Mouse (Mus musculus): ENCODE data around the gene Utrn.
A peak's percentile ranks its signal among the peaks of the same experiment; 100 is the strongest.
"Not testable (repeated sequence)": the region's sequence is repeated elsewhere in the genome, so short reads cannot be mapped to it uniquely, and the experiment has no call there.

The Utrn gene

GRCm38 (mm10) chr10:12690601-12691000 lies 178.6 kb downstream of the Utrn start:
- no peak for DNase-seq (ENCODE audit: low spot score)

GRCm38 (mm10) chr10:12685683-12686082 lies 183.5 kb downstream of the Utrn start:
- no peak for DNase-seq (ENCODE audit: low spot score)

GRCm38 (mm10) chr10:12684018-12684417 lies 185.1 kb downstream of the Utrn start:
- no peak for DNase-seq (ENCODE audit: low spot score)

GRCm38 (mm10) chr10:12673309-12673708 lies 195.9 kb downstream of the Utrn start:
- DNase-seq (ENCODE audit: low spot score): no peak

- DNase-seq (ENCODE audit: low spot score): no peak
Observed at GRCm38 (mm10) chr10:12671608-12672007, 197.6 kb downstream of the Utrn start.

GRCm38 (mm10) chr10:12662035-12662434 lies 207.1 kb downstream of the Utrn start:
- no peak for DNase-seq (ENCODE audit: low spot score)

GRCm38 (mm10) chr10:12658023-12658744 lies 211.0 kb downstream of the Utrn start:
- no peak for DNase-seq (ENCODE audit: low spot score)

- peak; percentile 11 for DNase-seq (ENCODE audit: low spot score)
Observed at GRCm38 (mm10) chr10:12652988-12653387, 216.2 kb downstream of the Utrn start.

- DNase-seq (ENCODE audit: low spot score): no peak
Observed at GRCm38 (mm10) chr10:12646119-12646518, 223.0 kb downstream of the Utrn start.

- no peak for DNase-seq (ENCODE audit: low spot score)
Observed at GRCm38 (mm10) chr10:12643336-12643735, 225.8 kb downstream of the Utrn start.

GRCm38 (mm10) chr10:12639638-12640037 lies 229.5 kb downstream of the Utrn start:
- no peak for DNase-seq (ENCODE audit: low spot score)

- DNase-seq (ENCODE audit: low spot score): peak; percentile 15
Observed at GRCm38 (mm10) chr10:12633965-12634364, 235.2 kb downstream of the Utrn start.

GRCm38 (mm10) chr10:12630933-12631332 lies 238.2 kb downstream of the Utrn start:
- no peak for DNase-seq (ENCODE audit: low spot score)

- no peak for DNase-seq (ENCODE audit: low spot score)
Observed at GRCm38 (mm10) chr10:12618397-12618796, 250.8 kb downstream of the Utrn start.

- no peak for DNase-seq (ENCODE audit: low spot score)
Observed at GRCm38 (mm10) chr10:12615723-12616122, 253.4 kb downstream of the Utrn start.

GRCm38 (mm10) chr10:12614465-12615199 lies 254.5 kb downstream of the Utrn start:
- DNase-seq (ENCODE audit: low spot score): peak; percentile 20

- DNase-seq (ENCODE audit: low spot score): peak; percentile 52
Observed at GRCm38 (mm10) chr10:12612235-12612863, 256.8 kb downstream of the Utrn start.

GRCm38 (mm10) chr10:12609896-12610295 lies 259.3 kb downstream of the Utrn start:
- no peak for DNase-seq (ENCODE audit: low spot score)

GRCm38 (mm10) chr10:12608634-12609033 lies 260.5 kb downstream of the Utrn start:
- DNase-seq (ENCODE audit: low spot score): no peak

- DNase-seq (ENCODE audit: low spot score): not testable (repeated sequence)
Observed at GRCm38 (mm10) chr10:12607180-12607579, 262.0 kb downstream of the Utrn start.

GRCm38 (mm10) chr10:12595379-12595778 lies 273.8 kb downstream of the Utrn start:
- no peak for DNase-seq (ENCODE audit: low spot score)

GRCm38 (mm10) chr10:12594958-12595357 lies 274.2 kb downstream of the Utrn start:
- DNase-seq (ENCODE audit: low spot score): no peak

GRCm38 (mm10) chr10:12593071-12593470 lies 276.1 kb downstream of the Utrn start:
- DNase-seq (ENCODE audit: low spot score): no peak
